Mouse (Mus musculus) heart, postnatal 0 days (tissue): ENCODE results near the gene Syt3.

Experiments used
- CTCF ChIP-seq: IDR thresholded peaks from 2 replicates; pipeline ENCODE4 v1.5.1; 2016; ENCODE audit warnings: antibody characterized with exemption, control low read depth, low read depth
- EP300 ChIP-seq: IDR thresholded peaks from 2 replicates; pipeline ENCODE4 v1.6.1; 2016; ENCODE audit warnings: antibody characterized with exemption, low read depth

DNA sequence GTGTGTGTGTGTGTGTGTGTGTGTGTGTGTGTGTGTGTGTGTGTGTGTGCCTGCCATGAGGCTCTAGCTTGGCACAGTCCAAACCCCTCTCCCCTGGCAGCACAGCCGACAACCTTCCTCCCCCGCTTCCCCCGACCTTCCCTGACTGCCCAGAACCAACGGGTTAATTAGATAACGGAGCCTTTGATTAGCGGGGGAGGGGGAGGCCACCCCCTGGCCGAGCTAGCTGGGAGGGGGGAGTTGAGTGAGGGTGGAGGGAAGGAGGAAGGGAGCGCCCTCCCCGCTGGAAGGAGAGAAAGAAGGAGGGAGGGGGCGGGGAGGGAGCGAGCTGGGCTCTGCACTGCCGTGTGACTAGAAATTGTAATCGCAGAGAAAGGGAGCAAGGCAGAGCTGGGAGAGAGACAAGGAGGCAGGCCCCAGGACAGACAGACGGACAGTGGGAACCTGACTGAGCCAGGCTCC lies 57.8 kb downstream of the Syt3 start:
- TF ChIP-seq EP300 (no peak), CTCF (no peak)
